Mouse (Mus musculus): ENCODE measurements around the gene Gm42906. TPM values are rescaled to one million over a fixed set of nuclear protein-coding genes. Genes with fewer than 3 reads are reported as not detected.
A peak's percentile ranks its signal among the peaks of the same experiment; 100 is the strongest.

The Gm42906 gene
- polyA plus RNA-seq, 1 experiment from 2014 or later, result 0.66 TPM

DNA sequence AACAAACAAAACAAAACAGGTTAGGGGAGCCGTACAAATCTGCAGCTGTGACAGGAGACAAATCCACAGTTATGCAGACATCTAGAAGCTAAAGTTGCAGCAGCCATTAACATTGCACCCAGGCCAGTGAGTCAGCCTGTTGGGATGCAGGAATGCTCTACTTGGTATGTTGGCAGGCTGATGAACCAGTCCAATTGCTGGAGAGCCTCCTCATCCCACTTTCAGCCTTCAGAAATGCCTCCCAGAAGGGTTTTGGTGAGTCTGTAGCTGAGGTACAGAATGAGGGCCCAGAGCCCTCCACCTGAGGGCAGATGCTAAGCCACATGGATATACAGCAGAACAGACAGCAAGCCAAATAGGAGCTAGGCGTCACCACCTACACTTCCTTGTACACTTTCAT, 358.4 kb downstream of the Gm42906 start:
- WGBS, result 74% methylated on average over 2 of the region's 2 CpGs
- no peaks in the 10 kb centered on the region for H3K27me3 ChIP-seq (replicated peaks; ENCODE audit: insufficient read depth, low read length)
- ATAC-seq, result peak; percentile 35

DNA sequence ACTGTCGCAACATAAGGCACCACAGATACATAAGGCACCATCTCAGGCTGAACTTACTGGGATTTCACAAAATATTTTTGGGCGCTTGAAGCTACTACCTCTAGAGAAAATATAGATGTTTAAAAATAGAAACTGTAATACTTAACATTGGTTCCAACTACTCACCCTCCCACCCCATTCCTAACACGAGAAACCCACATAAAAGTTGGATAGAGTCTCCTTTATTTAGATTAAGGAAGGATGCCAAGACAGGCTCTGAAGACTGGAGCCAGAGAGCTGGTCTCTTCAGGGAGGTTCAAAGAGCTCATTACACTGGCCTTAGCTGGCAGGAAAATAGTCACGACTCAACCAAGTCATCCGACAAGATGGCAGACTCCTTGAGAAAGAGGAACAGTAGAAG, 361.9 kb downstream of the Gm42906 start:
- Histone ChIP-seq H3K9me3 (ENCODE audit: low read length) (0 out of 2 replicates have a peak, but pooled peaks cover 4% of the 10 kb centered on the region), H3K36me3 (ENCODE audit: insufficient read depth, low read length) (peaks cover 20% of the 10 kb centered on the region), H3K4me3 (ENCODE audit: low read depth, low read length) (no peak overlapping the region), H3K9ac (replicated peaks; ENCODE audit: low read depth) (no peak overlapping the region), H3K4me1 (ENCODE audit: insufficient read depth, low read depth, low read length) (peaks cover 4% of the 10 kb centered on the region; the same call in 1 of the 2 replicates), H3K27ac (ENCODE audit: low read length) (peak overlapping the region; percentile 48; the same call in 1 of the 2 replicates), H3K27me3 (replicated peaks; ENCODE audit: insufficient read depth, low read length) (no peaks in the 10 kb centered on the region), H3K4me2 (replicated peaks; ENCODE audit: low read depth, low read length) (no peak overlapping the region)
- WGBS, result 42% methylated on average over 5 of the region's 5 CpGs
- DNase-seq (ENCODE audit: low spot score) (no peak), ATAC-seq (no peak)
- TF ChIP-seq EP300 (IDR thresholded peaks at IDR 0.05), result no peak
- no peak for TF ChIP-seq CTCF (IDR thresholded peaks at IDR 0.05)

More for the DNA sequence above, 358.4 kb downstream of the Gm42906 start:
- TF ChIP-seq CTCF (IDR thresholded peaks at IDR 0.05), result no peak
- peak; percentile 65 for TF ChIP-seq EP300 (IDR thresholded peaks at IDR 0.05)
- DNase-seq (ENCODE audit: low spot score), result peak; percentile 39
- peaks cover 4% of the 10 kb centered on the region; the same call in 1 of the 2 replicates for H3K4me1 ChIP-seq (ENCODE audit: insufficient read depth, low read depth, low read length)
- no peak overlapping the region for H3K4me3 ChIP-seq (ENCODE audit: low read depth, low read length)
- no peak overlapping the region for H3K27ac ChIP-seq (ENCODE audit: low read length)
- H3K4me2 ChIP-seq (replicated peaks; ENCODE audit: low read depth, low read length), result no peak overlapping the region
- H3K9me3 ChIP-seq (ENCODE audit: low read length), result no peaks in the 10 kb centered on the region
- no peaks in the 10 kb centered on the region for H3K36me3 ChIP-seq (ENCODE audit: insufficient read depth, low read length)
- no peak overlapping the region for H3K9ac ChIP-seq (replicated peaks; ENCODE audit: low read depth)

DNA sequence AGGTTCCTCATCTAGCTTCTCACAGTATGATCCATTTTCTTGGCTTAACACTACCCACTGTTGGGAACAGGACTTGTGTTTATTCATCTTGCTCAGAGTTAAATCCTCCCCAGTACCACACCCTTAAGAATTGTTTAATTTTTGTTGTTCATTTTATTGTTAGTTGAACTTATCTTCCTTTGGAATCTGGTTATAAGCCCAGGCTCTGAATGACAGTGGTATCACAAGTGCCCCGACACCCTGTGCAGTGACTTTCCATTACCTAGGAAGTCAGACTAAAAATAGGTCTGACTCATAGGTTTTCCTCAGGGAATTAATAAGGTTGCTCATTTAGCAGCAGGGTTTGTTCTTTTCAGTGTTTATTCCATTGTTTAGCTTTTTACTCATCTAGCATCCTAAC, 362.7 kb downstream of the Gm42906 start:
- no peak overlapping the region for H3K4me2 ChIP-seq (replicated peaks; ENCODE audit: low read depth, low read length)
- peak overlapping the region; percentile 60; the same call in 1 of the 2 replicates for H3K27ac ChIP-seq (ENCODE audit: low read length)

DNA sequence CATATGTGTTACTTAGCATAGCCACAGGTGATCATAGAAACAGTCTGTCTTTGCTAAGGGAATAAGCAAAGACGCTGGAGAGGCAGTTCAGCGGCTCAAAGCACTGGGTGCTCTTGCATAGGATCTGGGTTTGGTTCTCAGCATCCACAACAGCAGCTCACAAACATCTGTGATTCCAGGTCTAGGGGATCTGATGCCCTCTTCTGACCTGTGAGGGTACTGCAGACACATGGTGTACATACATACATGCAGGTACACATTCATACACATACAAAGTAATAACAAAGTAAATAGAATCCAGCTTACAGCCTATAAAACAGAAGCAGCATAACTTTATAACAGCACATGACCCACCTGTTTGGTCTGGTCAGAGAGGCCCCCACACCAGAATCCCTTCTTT, 366.0 kb downstream of the Gm42906 start:
- Histone ChIP-seq H3K4me1 (ENCODE audit: insufficient read depth, low read depth, low read length) (peaks cover 7% of the 10 kb centered on the region; the same call in 1 of the 2 replicates), H3K4me2 (replicated peaks; ENCODE audit: low read depth, low read length) (no peak overlapping the region), H3K27me3 (replicated peaks; ENCODE audit: insufficient read depth, low read length) (no peaks in the 10 kb centered on the region), H3K36me3 (ENCODE audit: insufficient read depth, low read length) (peaks cover 32% of the 10 kb centered on the region), H3K4me3 (ENCODE audit: low read depth, low read length) (no peak overlapping the region), H3K27ac (ENCODE audit: low read length) (no peak overlapping the region), H3K9ac (replicated peaks; ENCODE audit: low read depth) (no peak overlapping the region), H3K9me3 (ENCODE audit: low read length) (0 out of 2 replicates have a peak, but pooled peaks cover 4% of the 10 kb centered on the region)
- DNase-seq (ENCODE audit: low spot score) (no peak), ATAC-seq (no peak)
- 91% methylated on average over 2 of the region's 2 CpGs for WGBS
- peak; percentile 43 for TF ChIP-seq CTCF (IDR thresholded peaks at IDR 0.05)
- TF ChIP-seq EP300 (IDR thresholded peaks at IDR 0.05), result no peak

More for the DNA sequence above, 362.7 kb downstream of the Gm42906 start:
- TF ChIP-seq EP300 (IDR thresholded peaks at IDR 0.05) (peak; percentile 93), CTCF (IDR thresholded peaks at IDR 0.05) (no peak)
- Histone ChIP-seq H3K4me1 (ENCODE audit: insufficient read depth, low read depth, low read length) (peaks cover 4% of the 10 kb centered on the region; the same call in 1 of the 2 replicates), H3K4me3 (ENCODE audit: low read depth, low read length) (no peak overlapping the region), H3K9ac (replicated peaks; ENCODE audit: low read depth) (no peak overlapping the region), H3K36me3 (ENCODE audit: insufficient read depth, low read length) (peaks cover 20% of the 10 kb centered on the region), H3K9me3 (ENCODE audit: low read length) (0 out of 2 replicates have a peak, but pooled peaks cover 4% of the 10 kb centered on the region), H3K27me3 (replicated peaks; ENCODE audit: insufficient read depth, low read length) (no peaks in the 10 kb centered on the region)
- peak; percentile 74 for DNase-seq (ENCODE audit: low spot score)
- peak; percentile 80 for ATAC-seq
- WGBS, result 62% methylated on average over 1 of the region's 1 CpGs

DNA sequence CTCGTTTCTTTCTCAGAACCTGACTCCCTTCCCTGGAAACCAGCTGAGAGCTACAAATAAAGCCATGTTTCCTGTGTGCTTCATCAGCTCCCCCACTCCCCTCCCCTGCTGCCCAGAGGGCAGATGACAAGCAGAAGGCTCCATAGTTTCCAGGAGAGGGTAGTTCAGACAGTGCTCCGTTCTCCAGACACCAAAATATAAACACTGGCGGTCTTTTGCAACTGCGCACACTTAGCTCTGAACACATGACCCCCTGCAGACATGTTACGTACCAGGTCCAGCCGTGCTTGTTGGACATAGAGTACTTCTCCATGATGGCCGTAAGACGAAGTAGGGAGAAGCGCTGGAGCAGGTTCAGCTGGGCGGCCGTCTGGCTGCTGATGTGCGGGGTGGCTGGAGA, 367.5 kb downstream of the Gm42906 start:
- DNase-seq (ENCODE audit: low spot score) (peak; percentile 73), ATAC-seq (peak; percentile 53)
- Histone ChIP-seq H3K27me3 (replicated peaks; ENCODE audit: insufficient read depth, low read length) (no peaks in the 10 kb centered on the region), H3K9ac (replicated peaks; ENCODE audit: low read depth) (no peak overlapping the region), H3K27ac (ENCODE audit: low read length) (0 out of 2 replicates have a peak overlapping the region, but pooled peaks have one; percentile 40), H3K36me3 (ENCODE audit: insufficient read depth, low read length) (peaks cover 32% of the 10 kb centered on the region), H3K4me2 (replicated peaks; ENCODE audit: low read depth, low read length) (no peak overlapping the region), H3K4me3 (ENCODE audit: low read depth, low read length) (no peak overlapping the region), H3K4me1 (ENCODE audit: insufficient read depth, low read depth, low read length) (peaks cover 6% of the 10 kb centered on the region; the same call in 1 of the 2 replicates), H3K9me3 (ENCODE audit: low read length) (0 out of 2 replicates have a peak, but pooled peaks cover 4% of the 10 kb centered on the region)
- TF ChIP-seq CTCF (IDR thresholded peaks at IDR 0.05) (peak; percentile 37; the same call in 1 of the 2 replicates), EP300 (IDR thresholded peaks at IDR 0.05) (peak; percentile 41; the same call in 1 of the 2 replicates)
- WGBS, result 52% methylated on average over 12 of the region's 12 CpGs

DNA sequence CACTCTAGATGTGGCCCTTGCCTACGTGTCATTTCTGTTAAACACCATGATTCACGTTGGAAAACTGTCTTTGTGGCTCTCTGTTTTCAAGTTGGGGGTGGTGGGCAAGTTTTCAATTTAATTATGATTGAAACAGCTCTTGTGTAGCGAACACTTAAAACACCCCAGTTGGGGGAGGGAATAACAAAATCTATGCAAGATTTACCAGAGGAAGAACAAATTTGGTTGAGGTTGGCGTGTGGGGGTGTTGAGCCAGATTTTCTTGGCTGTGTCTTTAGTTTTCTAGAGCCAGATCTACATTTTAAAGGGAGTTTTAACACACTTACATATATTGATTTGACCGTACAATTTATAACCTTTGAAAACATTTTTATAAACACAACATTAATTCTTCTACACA, 368.2 kb downstream of the Gm42906 start:
- Histone ChIP-seq H3K27me3 (replicated peaks; ENCODE audit: insufficient read depth, low read length) (no peaks in the 10 kb centered on the region), H3K36me3 (ENCODE audit: insufficient read depth, low read length) (peaks cover 36% of the 10 kb centered on the region), H3K4me3 (ENCODE audit: low read depth, low read length) (no peak overlapping the region), H3K9ac (replicated peaks; ENCODE audit: low read depth) (no peak overlapping the region), H3K27ac (ENCODE audit: low read length) (no peak overlapping the region), H3K4me1 (ENCODE audit: insufficient read depth, low read depth, low read length) (peaks cover 8% of the 10 kb centered on the region; the same call in 1 of the 2 replicates), H3K9me3 (ENCODE audit: low read length) (0 out of 2 replicates have a peak, but pooled peaks cover 4% of the 10 kb centered on the region), H3K4me2 (replicated peaks; ENCODE audit: low read depth, low read length) (no peak overlapping the region)
- DNase-seq (ENCODE audit: low spot score) (no peak), ATAC-seq (no peak)
- TF ChIP-seq CTCF (IDR thresholded peaks at IDR 0.05) (no peak), EP300 (IDR thresholded peaks at IDR 0.05) (no peak)
- 72% methylated on average over 5 of the region's 5 CpGs for WGBS

Measured in lung, postnatal 0 days (tissue).